Comparison of ENCODE assay signal across 8 mouse cellular contexts in genomic region chr4:97418616-97419015, GRCm38 (mm10).
DNase-seq lines count a peak whose midpoint lies in the region; ATAC-seq and TF ChIP-seq lines count a peak whose summit lies in the region.

No protein-coding gene starts in this region.

- no peaks in the 10 kb centered on the region for H3K9me3 ChIP-seq in hindbrain, postnatal 0 days (ENCODE audit: low read length)

- TF ChIP-seq POLR2A in lung, adult 2 months (IDR thresholded peaks at IDR 0.05; ENCODE audit: borderline replicate concordance, extremely low read depth, low read depth, low read length) = no peak

- no peak overlapping the region for H3K27ac ChIP-seq in hindbrain, postnatal 0 days

- H3K36me3 ChIP-seq in hindbrain, postnatal 0 days (ENCODE audit: insufficient read depth, low read length) = no peaks in the 10 kb centered on the region

- DNase-seq in adrenal gland, postnatal 36 days = peak; percentile 34 to 59
- peak; percentile 84 for DNase-seq in cerebellum, adult 9-11 months
- DNase-seq in gastrocnemius, adult 18-20 months (ENCODE audit: low spot score) = peak; percentile 45
- peak; percentile 83 for DNase-seq in hindbrain, postnatal 0 days (ENCODE audit: low spot score)
- DNase-seq in lung, adult 2 months = peak; percentile 7
- peak; percentile 20 for DNase-seq in ovary, postnatal 14 days (ENCODE audit: low spot score)
- DNase-seq in MN1 (ENCODE audit: low spot score) = no peak
- no peak for DNase-seq in thymus, postnatal 25 days

- H3K4me1 ChIP-seq in hindbrain, postnatal 0 days (ENCODE audit: insufficient read depth, low read length) = no peaks in the 10 kb centered on the region
- H3K4me1 ChIP-seq in lung, adult 2 months (ENCODE audit: control insufficient read depth, insufficient read depth, low read length) = no peaks in the 10 kb centered on the region

- peak; percentile 92 for ATAC-seq in hindbrain, postnatal 0 days

- peak; percentile 28; the same call in 1 of the 2 replicates for TF ChIP-seq CTCF in hindbrain, postnatal 0 days (IDR thresholded peaks at IDR 0.05; ENCODE audit: low read depth)
- TF ChIP-seq CTCF in lung, adult 2 months (IDR thresholded peaks at IDR 0.05; ENCODE audit: insufficient read depth, low read length) = no peak

- 12% methylated on average over 5 of the region's 5 CpGs for WGBS in hindbrain, postnatal 0 days
- 33% methylated on average over 5 of the region's 5 CpGs for WGBS in lung, adult 2 months

- H3K27me3 ChIP-seq in hindbrain, postnatal 0 days (ENCODE audit: insufficient read depth, low read length) = no peaks in the 10 kb centered on the region

- no peak overlapping the region for H3K4me2 ChIP-seq in hindbrain, postnatal 0 days (ENCODE audit: low read depth, low read length)

- no peak overlapping the region for H3K4me3 ChIP-seq in hindbrain, postnatal 0 days (ENCODE audit: low read length)
- H3K4me3 ChIP-seq in lung, adult 2 months (replicated peaks; ENCODE audit: extremely low read depth, low read depth, low read length) = no peak overlapping the region

- no peak overlapping the region for H3K9ac ChIP-seq in hindbrain, postnatal 0 days (replicated peaks; ENCODE audit: low read length)

Comparison
In these comparisons a context has a peak if more than half of its experiments do, and no peak if none do; other contexts are left out.
1. DNase-seq: peak in adrenal gland, postnatal 36 days (2 of 2), cerebellum, adult 9-11 months (single experiment), gastrocnemius, adult 18-20 months (single experiment), hindbrain, postnatal 0 days (single experiment), lung, adult 2 months (single experiment) and ovary, postnatal 14 days (single experiment); none in MN1 (single experiment) and thymus, postnatal 25 days (single experiment).